Mouse (Mus musculus) left cerebral cortex, postnatal 10 days (tissue): ENCODE results near the gene Rb1. TPM values are rescaled to one million over a fixed set of nuclear protein-coding genes. Genes with fewer than 3 reads are reported as not detected.

Source experiments
- DNase-seq, 2 experiments: peaks; one replicate each; pipeline ENCODE4 v3.0.0; 2021 to 2022; ENCODE audit warnings: low spot score in 2 of 2, mixed read lengths in 1 of 2; ENCODE audit errors: extremely low spot score in 1 of 2
- intact Hi-C: fragments of 180-260 bp; cut with DNase I; formaldehyde crosslinking; loops from one replicate; pipeline ENCODE4 v1.15.1; 2025
- total RNA-seq, 2 experiments: library from RNA; stranded (reverse); gene quantifications; 2 replicates each; pipeline ENCODE4 v1.2.3; 2021

Gene Rb1
- total RNA-seq, 2 experiments from 2014 or later: 35.9 to 37.9 TPM

DNA sequence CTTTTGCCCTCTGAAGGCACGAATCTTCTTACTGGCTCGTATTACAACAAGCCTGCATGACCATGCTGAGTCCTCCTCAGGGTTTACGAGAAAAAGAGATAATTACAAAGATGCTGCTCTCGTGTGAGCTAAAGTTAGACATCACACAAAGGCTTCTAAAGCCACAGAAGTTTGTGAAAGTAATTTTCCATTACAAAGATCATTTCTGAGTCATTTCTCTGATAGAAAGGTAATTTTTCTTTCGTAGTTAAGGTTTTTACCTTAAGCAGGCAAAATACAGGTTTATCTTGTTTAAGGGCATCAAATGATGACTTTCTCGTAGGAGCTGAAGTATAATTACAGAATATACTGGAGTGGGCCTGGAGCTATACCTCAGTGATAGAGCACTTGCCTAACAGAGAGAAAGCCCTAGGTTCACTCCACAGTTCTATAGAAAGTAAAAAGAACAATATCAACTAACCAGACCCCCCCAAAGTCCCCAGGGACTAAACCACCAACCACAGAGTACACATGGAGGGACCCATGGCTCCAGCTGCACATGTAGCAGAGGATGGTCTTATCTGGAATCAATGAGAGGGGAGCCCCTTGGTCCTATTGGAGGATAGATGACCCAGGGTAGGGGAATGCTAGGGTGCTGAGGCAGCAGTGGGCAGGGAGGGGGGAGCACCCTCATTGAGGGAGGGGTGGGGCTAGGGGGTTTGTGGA is 14.6 kb upstream of the Rb1 start:
- DNase-seq: no peak
- intact Hi-C loops: no loop called here

GRCm38 (mm10) chr14:73339615-73340014 is 14.0 kb upstream of the Rb1 start:
- DNase-seq: no peak
- intact Hi-C loops: no loop called here

- intact Hi-C loops: no loop called here
- DNase-seq: no peak
Observed at GRCm38 (mm10) chr14:73336316-73337080, 10.9 kb upstream of the Rb1 start.

GRCm38 (mm10) chr14:73334926-73335805 is 9.5 kb upstream of the Rb1 start:
- intact Hi-C loops: no loop called here
- no peak for DNase-seq

- intact Hi-C loops: no loop called here
- DNase-seq: no peak
Observed at GRCm38 (mm10) chr14:73333880-73334279, 8.3 kb upstream of the Rb1 start.

- DNase-seq: no peak
- intact Hi-C loops: no loop called here
Observed at GRCm38 (mm10) chr14:73331386-73331785, 5.8 kb upstream of the Rb1 start.

DNA sequence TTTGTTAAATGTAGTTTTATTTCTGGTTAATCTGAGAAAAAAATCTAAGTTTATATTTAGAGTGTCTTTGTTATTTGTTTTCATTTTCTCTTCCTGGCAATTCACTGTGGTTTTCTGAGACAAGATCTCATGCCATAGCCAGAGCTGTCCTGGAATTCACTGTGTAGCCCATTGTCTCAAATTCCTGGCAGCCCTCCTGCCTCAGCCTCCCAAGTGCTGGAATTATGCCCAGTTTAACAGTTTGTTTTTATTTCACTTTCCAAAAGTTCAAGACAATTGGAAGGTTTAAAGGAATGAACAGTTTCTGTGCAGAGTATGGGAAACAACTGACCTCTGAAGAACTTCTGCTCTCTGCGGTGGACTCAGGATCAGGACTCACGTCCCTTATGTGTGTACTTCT is 4.2 kb upstream of the Rb1 start:
- intact Hi-C loops: loop anchor here (10.0 kb wide), 1 partner anchor 145 kb away; no protein-coding TSS in a partner anchor
- no peak for DNase-seq

- intact Hi-C loops: loop anchor here (2.0 to 10.0 kb wide), 2 partner anchors 60 to 148 kb away; no protein-coding TSS in a partner anchor
- no peak for DNase-seq
Observed at GRCm38 (mm10) chr14:73326511-73326910, 889 bp upstream of the Rb1 start.

- intact Hi-C loops: loop anchor here (10.0 kb wide), 1 partner anchor 150 kb away; no protein-coding TSS in a partner anchor
Observed at GRCm38 (mm10) chr14:73324634-73325455, 777 bp downstream of the Rb1 start.

GRCm38 (mm10) chr14:73323965-73324364 is 1.7 kb downstream of the Rb1 start:
- intact Hi-C loops: loop anchor here (10.0 kb wide), 1 partner anchor 151 kb away; no protein-coding TSS in a partner anchor
- DNase-seq: no peak

More at GRCm38 (mm10) chr14:73324634-73325455, 777 bp downstream of the Rb1 start:
- DNase-seq: peak in 1 of 2 experiments; percentile 65

DNA sequence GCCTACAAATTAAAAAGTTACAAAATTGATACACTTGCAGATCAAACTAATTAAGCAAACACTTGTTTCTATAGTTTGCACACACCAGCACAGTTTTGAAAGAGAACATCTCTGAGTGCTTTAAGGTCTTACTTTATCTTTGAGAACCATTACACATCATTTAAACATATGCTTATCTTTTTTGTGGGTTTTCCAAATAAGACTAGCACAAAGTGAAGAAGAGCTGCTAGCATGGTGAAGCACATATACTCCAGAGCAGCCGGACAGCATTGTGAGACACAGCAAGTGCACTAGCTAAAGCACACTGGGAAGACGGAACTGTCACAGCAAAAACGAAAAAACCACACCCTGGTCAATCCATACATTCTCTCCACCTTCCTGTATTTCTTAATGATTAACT is 3.5 kb downstream of the Rb1 start:
- no peak for DNase-seq
- intact Hi-C loops: loop anchor here (10.0 kb wide), 1 partner anchor 153 kb away; no protein-coding TSS in a partner anchor

GRCm38 (mm10) chr14:73316933-73317332 is 8.7 kb downstream of the Rb1 start:
- intact Hi-C loops: no loop called here
- no peak for DNase-seq

GRCm38 (mm10) chr14:73313864-73314263 is 11.8 kb downstream of the Rb1 start:
- no peak for DNase-seq
- intact Hi-C loops: no loop called here

DNA sequence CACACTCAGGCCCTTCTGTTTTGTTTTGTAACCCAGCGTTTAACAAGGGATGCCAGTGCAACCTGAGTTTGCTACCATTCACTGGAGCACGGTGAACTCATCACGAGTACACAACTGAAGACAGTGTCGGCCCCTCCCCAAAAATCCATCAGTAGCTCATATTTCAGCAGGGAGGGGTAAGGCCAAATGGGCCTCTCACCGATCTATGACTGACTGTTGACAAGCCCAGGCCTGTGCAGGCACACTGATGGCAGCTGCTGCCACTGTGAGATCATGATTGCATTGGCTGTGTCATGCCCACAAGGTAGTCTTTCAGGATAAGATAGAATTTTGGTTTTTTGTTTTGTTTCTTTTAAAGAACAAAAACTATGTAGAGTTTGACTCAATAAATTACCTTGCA is 12.2 kb downstream of the Rb1 start:
- intact Hi-C loops: no loop called here
- DNase-seq: no peak

GRCm38 (mm10) chr14:73312909-73313308 is 12.7 kb downstream of the Rb1 start:
- intact Hi-C loops: no loop called here
- no peak for DNase-seq

DNA sequence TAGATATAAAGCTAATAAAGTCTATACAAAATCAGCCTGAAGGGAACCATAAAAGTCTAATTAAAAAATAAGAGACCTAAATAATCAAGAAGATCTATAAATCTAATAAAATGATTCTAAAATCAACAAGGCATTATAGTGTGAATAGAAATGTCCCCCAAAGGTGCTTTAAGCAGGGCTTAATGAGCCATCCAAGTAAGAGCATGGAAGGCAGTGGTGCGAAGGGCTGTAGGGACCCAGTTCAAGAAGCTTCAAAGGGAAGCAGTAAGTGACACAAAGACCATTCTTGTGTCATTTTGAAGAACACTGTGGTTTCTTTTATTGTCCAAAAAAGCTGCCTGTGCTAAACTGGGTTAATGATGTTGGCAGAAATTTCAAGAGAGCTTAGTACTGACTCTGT is 18.1 kb downstream of the Rb1 start:
- intact Hi-C loops: no loop called here
- no peak for DNase-seq

GRCm38 (mm10) chr14:73303193-73303592 is 22.4 kb downstream of the Rb1 start:
- intact Hi-C loops: loop anchor here (2.0 kb wide), 1 partner anchor 196 kb away; no protein-coding TSS in a partner anchor
- DNase-seq: peak; percentile 36 to 64

- intact Hi-C loops: loop anchor here (2.0 kb wide), 1 partner anchor 195 kb away; no protein-coding TSS in a partner anchor
- no peak for DNase-seq
Observed at GRCm38 (mm10) chr14:73301856-73302255, 23.8 kb downstream of the Rb1 start.
